ENCODE assay signal across 20 mouse cellular contexts in the genomic region with DNA sequence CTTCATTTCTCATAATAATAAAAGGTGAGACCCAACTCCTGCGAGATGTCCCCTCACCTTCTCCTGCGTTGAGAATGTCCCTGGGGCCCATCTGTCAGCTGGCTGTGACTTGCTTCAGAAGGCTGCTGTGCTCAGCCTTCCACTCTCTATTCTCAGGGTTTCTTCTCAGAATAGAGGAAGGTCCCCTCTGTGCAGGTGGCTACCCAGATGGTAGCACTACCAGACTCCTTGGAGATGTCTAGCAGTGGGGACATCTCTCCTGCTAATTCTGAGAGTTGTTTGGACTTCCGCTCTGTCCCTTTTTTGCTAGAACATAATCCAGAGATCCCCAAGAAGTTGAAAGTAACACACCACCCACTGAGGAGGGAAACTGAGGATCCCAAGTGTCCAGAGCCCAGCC. TPM values are rescaled to one million over a fixed set of nuclear protein-coding genes. Genes with fewer than 3 reads are reported as not detected.
"Had no signal": no experiment of that assay in that cellular context is flagged by ENCODE, and none has a peak within 500 bp of the region (broad histone marks: within the 10 kb centered on the region; RNA-seq: fewer than 3 reads in every experiment).

No protein-coding gene starts in this region.

- H3K9me3 ChIP-seq: neural tube, embryonic 15.5 days; stomach, embryonic 15.5 days had no signal

- H3K4me2 ChIP-seq: neural tube, embryonic 15.5 days; stomach, embryonic 15.5 days had no signal

- DNase-seq: retina, postnatal 1 day; right cerebral cortex, adult 18-20 months; right cerebral cortex, postnatal 14 days; right cerebral cortex, postnatal 25 days; right cerebral cortex, postnatal 4 days; spleen, adult 18-20 months; thymus, adult 18-20 months; thymus, adult 2 months; thymus, postnatal 14 days; thymus, postnatal 25 days; thymus, postnatal 36 days; thymus, postnatal 4 days had no signal

- H3K4me3 ChIP-seq: neural tube, embryonic 15.5 days; stomach, embryonic 15.5 days had no signal

- H3K27me3 ChIP-seq: neural tube, embryonic 15.5 days; stomach, embryonic 15.5 days had no signal

- H3K36me3 ChIP-seq: neural tube, embryonic 15.5 days; stomach, embryonic 15.5 days had no signal

- H3K27ac ChIP-seq: neural tube, embryonic 15.5 days; stomach, embryonic 15.5 days; stomach, postnatal 0 days had no signal

- H3K9ac ChIP-seq: neural tube, embryonic 15.5 days; stomach, embryonic 15.5 days had no signal

RNA-seq across cellular contexts. Expression of gene Htr6, which starts 40.4 kb away (rescaled TPM):
- total RNA-seq: neutrophil, adult 5-6 weeks had no signal
- polyA plus RNA-seq: spleen, adult 2 months; stomach, embryonic 14.5 days; stomach, embryonic 15.5 days; stomach, embryonic 16.5 days; stomach, postnatal 0 days; thymus, adult 2 months; thymus, postnatal 0 days had no signal

RNA-seq across cellular contexts. Expression of gene Nbl1, which starts 57.9 kb away (rescaled TPM):
- total RNA-seq: neutrophil, adult 5-6 weeks had no signal
